ENCODE assay signal across 8 mouse cellular contexts in genomic region chr15:89147456-89147855, GRCm38 (mm10). TPM values are rescaled to one million over a fixed set of nuclear protein-coding genes. Genes with fewer than 3 reads are reported as not detected.
DNase-seq lines count a peak whose midpoint lies in the region; ATAC-seq and TF ChIP-seq lines count a peak whose summit lies in the region.
"Had no signal": no experiment of that assay in that cellular context is flagged by ENCODE, and none has a peak within 500 bp of the region (broad histone marks: within the 10 kb centered on the region; RNA-seq: fewer than 3 reads in every experiment).

No protein-coding gene starts in this region.

- intact Hi-C loops in left cerebral cortex, adult 2 months (cut with DNase I): loop anchor here (1.0 to 5.0 kb wide), 2 partner anchors 49 to 65 kb away; partner anchors contain the start of genes Dennd6b and Ppp6r2

- H3K9ac ChIP-seq in embryonic facial prominence, embryonic 14.5 days (ENCODE audit: low read depth, low read length): no peak overlapping the region
- H3K9ac ChIP-seq in hindbrain, embryonic 13.5 days: peak overlapping the region; percentile 93
- H3K9ac ChIP-seq in liver, embryonic 11.5 days (ENCODE audit: low read depth, low read length): no peak overlapping the region
- H3K9ac ChIP-seq: liver, embryonic 15.5 days had no signal

- peak overlapping the region; percentile 88 for H3K4me3 ChIP-seq in left cerebral cortex, adult 2 months
- H3K4me3 ChIP-seq in embryonic facial prominence, embryonic 14.5 days (ENCODE audit: low read depth, low read length): peak overlapping the region; percentile 30
- H3K4me3 ChIP-seq in hindbrain, embryonic 13.5 days: peak overlapping the region; percentile 75
- no peak overlapping the region for H3K4me3 ChIP-seq in liver, embryonic 11.5 days (ENCODE audit: low read depth, low read length)
- H3K4me3 ChIP-seq: liver, embryonic 15.5 days had no signal

- WGBS in embryonic facial prominence, embryonic 14.5 days: 20% methylated on average over 10 of the region's 10 CpGs
- 22% methylated on average over 10 of the region's 10 CpGs for WGBS in hindbrain, embryonic 13.5 days
- WGBS in liver, embryonic 11.5 days: 24% methylated on average over 10 of the region's 10 CpGs

- no peaks in the 10 kb centered on the region for H3K36me3 ChIP-seq in embryonic facial prominence, embryonic 14.5 days (ENCODE audit: control insufficient read depth, insufficient read depth, low read length)
- H3K36me3 ChIP-seq in hindbrain, embryonic 13.5 days: peaks cover 35% of the 10 kb centered on the region
- no peaks in the 10 kb centered on the region for H3K36me3 ChIP-seq in liver, embryonic 11.5 days (ENCODE audit: control insufficient read depth, insufficient read depth, low read length)
- H3K36me3 ChIP-seq: liver, embryonic 15.5 days had no signal

- H3K9me3 ChIP-seq in embryonic facial prominence, embryonic 14.5 days (ENCODE audit: control insufficient read depth, low read length): no peaks in the 10 kb centered on the region
- H3K9me3 ChIP-seq in hindbrain, embryonic 13.5 days: no peaks in the 10 kb centered on the region
- H3K9me3 ChIP-seq in liver, embryonic 11.5 days (ENCODE audit: control insufficient read depth, low read length): no peaks in the 10 kb centered on the region
- H3K9me3 ChIP-seq: liver, embryonic 15.5 days had no signal

- peaks cover 40% of the 10 kb centered on the region for H3K27me3 ChIP-seq in embryonic facial prominence, embryonic 14.5 days (replicated peaks; ENCODE audit: control insufficient read depth, insufficient read depth, low read length)
- H3K27me3 ChIP-seq in hindbrain, embryonic 13.5 days: peaks cover 3% of the 10 kb centered on the region; the same call in 1 of the 2 replicates
- peaks cover 81% of the 10 kb centered on the region for H3K27me3 ChIP-seq in liver, embryonic 11.5 days (replicated peaks; ENCODE audit: control insufficient read depth, insufficient read depth, low read length)

- H3K4me2 ChIP-seq in embryonic facial prominence, embryonic 14.5 days (ENCODE audit: low read depth, low read length): peak overlapping the region; percentile 95
- peak overlapping the region; percentile 75 for H3K4me2 ChIP-seq in hindbrain, embryonic 13.5 days
- no peak overlapping the region for H3K4me2 ChIP-seq in liver, embryonic 11.5 days

- no peak for DNase-seq in left cerebral cortex, adult 2 months (ENCODE audit: extremely low spot score in 1 of 2, low spot score in 2 of 2)
- DNase-seq in left cerebral cortex, adult 11 months (ENCODE audit: low spot score): no peak
- no peak for DNase-seq in embryonic facial prominence, embryonic 14.5 days (ENCODE audit: low spot score)
- peak; percentile 27 for DNase-seq in neural tube, embryonic 10.5 days (ENCODE audit: extremely low spot score, low spot score)
- DNase-seq in liver, embryonic 11.5 days (ENCODE audit: low spot score): no peak

- TF ChIP-seq CTCF in left cerebral cortex, adult 2 months (IDR thresholded peaks at IDR 0.05): no peak

- no peak for ATAC-seq in embryonic facial prominence, embryonic 14.5 days (ENCODE audit: low read depth)
- ATAC-seq in hindbrain, embryonic 13.5 days (ENCODE audit: low FRiP score): no peak
- ATAC-seq in frontal cortex, adult (ENCODE audit: low TSS enrichment): no peak
- no peak for ATAC-seq in liver, embryonic 11.5 days (replicated peaks; ENCODE audit: low FRiP score)

- H3K27ac ChIP-seq in left cerebral cortex, adult 2 months: peak overlapping the region; percentile 74
- H3K27ac ChIP-seq in embryonic facial prominence, embryonic 14.5 days (replicated peaks; ENCODE audit: low read depth, low read length): no peak overlapping the region
- peak overlapping the region; percentile 94 for H3K27ac ChIP-seq in hindbrain, embryonic 13.5 days
- H3K27ac ChIP-seq in liver, embryonic 11.5 days (ENCODE audit: low read depth, low read length): no peak overlapping the region
- H3K27ac ChIP-seq: liver, embryonic 15.5 days had no signal

- H3K4me1 ChIP-seq in embryonic facial prominence, embryonic 14.5 days (ENCODE audit: control insufficient read depth, insufficient read depth, low read length): peaks cover 20% of the 10 kb centered on the region
- peaks cover 53% of the 10 kb centered on the region for H3K4me1 ChIP-seq in hindbrain, embryonic 13.5 days (replicated peaks)
- peaks cover 14% of the 10 kb centered on the region; the same call in 1 of the 2 replicates for H3K4me1 ChIP-seq in liver, embryonic 11.5 days (replicated peaks; ENCODE audit: control insufficient read depth, insufficient read depth, low read length)

RNA-seq across cellular contexts. Expression of gene Mapk11, which starts 2.0 kb away (rescaled TPM):
- total RNA-seq in left cerebral cortex, adult 2 months (2021): 10 to 100 TPM; 61.8 to 63.5 TPM
- 7.8 and 8.6 TPM in 2 replicates for polyA plus RNA-seq in embryonic facial prominence, embryonic 14.5 days (2014; fragmentation: Nextera tagmentation; extraction: Ambion mirVana)
- polyA plus RNA-seq in hindbrain, embryonic 13.5 days (2015; fragmentation: Nextera tagmentation; extraction: Ambion mirVana): 36.1 and 36.5 TPM in 2 replicates
- polyA plus RNA-seq in liver, embryonic 11.5 days (2014; fragmentation: Nextera tagmentation; extraction: Ambion mirVana): 3.3 and 4.4 TPM in 2 replicates

RNA-seq across cellular contexts. Expression of gene Mapk12, which starts 7.0 kb away (rescaled TPM):
- total RNA-seq in left cerebral cortex, adult 2 months (2021): 1 to 10 TPM; 8.3 to 9.3 TPM
- polyA plus RNA-seq in embryonic facial prominence, embryonic 14.5 days (2014; fragmentation: Nextera tagmentation; extraction: Ambion mirVana): 13.6 and 14.2 TPM in 2 replicates
- polyA plus RNA-seq in hindbrain, embryonic 13.5 days (2015; fragmentation: Nextera tagmentation; extraction: Ambion mirVana): 5.9 and 7.1 TPM in 2 replicates
- 3.8 and 4.8 TPM in 2 replicates for polyA plus RNA-seq in liver, embryonic 11.5 days (2014; fragmentation: Nextera tagmentation; extraction: Ambion mirVana)

RNA-seq across cellular contexts. Expression of gene Hdac10, which starts 19.0 kb away (rescaled TPM):
- 10 to 100 TPM; 16.8 to 17.3 TPM for total RNA-seq in left cerebral cortex, adult 2 months (2021)
- 15.5 and 17.8 TPM in 2 replicates for polyA plus RNA-seq in embryonic facial prominence, embryonic 14.5 days (2014; fragmentation: Nextera tagmentation; extraction: Ambion mirVana)
- polyA plus RNA-seq in hindbrain, embryonic 13.5 days (2015; fragmentation: Nextera tagmentation; extraction: Ambion mirVana): 24.3 and 24.5 TPM in 2 replicates
- 21.1 and 22.7 TPM in 2 replicates for polyA plus RNA-seq in liver, embryonic 11.5 days (2014; fragmentation: Nextera tagmentation; extraction: Ambion mirVana)

RNA-seq across cellular contexts. Expression of gene Tubgcp6, which starts 24.5 kb away (rescaled TPM):
- 10 to 100 TPM; 34.7 to 35.3 TPM for total RNA-seq in left cerebral cortex, adult 2 months (2021)
- polyA plus RNA-seq in embryonic facial prominence, embryonic 14.5 days (2014; fragmentation: Nextera tagmentation; extraction: Ambion mirVana): 13.9 and 16.9 TPM in 2 replicates
- polyA plus RNA-seq in hindbrain, embryonic 13.5 days (2015; fragmentation: Nextera tagmentation; extraction: Ambion mirVana): 17.5 and 18.9 TPM in 2 replicates
- 18.4 and 21.8 TPM in 2 replicates for polyA plus RNA-seq in liver, embryonic 11.5 days (2014; fragmentation: Nextera tagmentation; extraction: Ambion mirVana)

RNA-seq across cellular contexts. Expression of gene Plxnb2, which starts 33.1 kb away (rescaled TPM):
- total RNA-seq in left cerebral cortex, adult 2 months (2021): 10 to 100 TPM; 49.4 to 53.3 TPM
- 158 and 169 TPM in 2 replicates for polyA plus RNA-seq in embryonic facial prominence, embryonic 14.5 days (2014; fragmentation: Nextera tagmentation; extraction: Ambion mirVana)
- 99.2 and 104 TPM in 2 replicates for polyA plus RNA-seq in hindbrain, embryonic 13.5 days (2015; fragmentation: Nextera tagmentation; extraction: Ambion mirVana)
- polyA plus RNA-seq in liver, embryonic 11.5 days (2014; fragmentation: Nextera tagmentation; extraction: Ambion mirVana): 70.5 and 78.3 TPM in 2 replicates

Comparison
In these comparisons a context has a peak if more than half of its experiments do, and no peak if none do; other contexts are left out.
1. H3K27ac ChIP-seq: peak in left cerebral cortex, adult 2 months (single experiment) and hindbrain, embryonic 13.5 days (single experiment); none in embryonic facial prominence, embryonic 14.5 days (single experiment) and liver, embryonic 11.5 days (single experiment).